Mouse (Mus musculus): ENCODE data around the gene Upf2.
"Not testable (repeated sequence)": the region's sequence is repeated elsewhere in the genome, so short reads cannot be mapped to it uniquely, and the experiment has no call there.

Upf2 gene

GRCm38 (mm10) chr2:6067341-6067740 is 116.1 kb downstream of the Upf2 start:
- in situ Hi-C loops (cut with MboI; ENCODE audit: low sequenced_read_pairs): no loop called here

GRCm38 (mm10) chr2:6070925-6071324 is 119.7 kb downstream of the Upf2 start:
- in situ Hi-C loops (cut with MboI; ENCODE audit: low sequenced_read_pairs): no loop called here

- in situ Hi-C loops (cut with MboI; ENCODE audit: low sequenced_read_pairs): no loop called here
Observed at GRCm38 (mm10) chr2:6071598-6072440, 120.5 kb downstream of the Upf2 start.

GRCm38 (mm10) chr2:6072685-6073260 is 121.5 kb downstream of the Upf2 start:
- in situ Hi-C loops (cut with MboI; ENCODE audit: low sequenced_read_pairs): no loop called here

GRCm38 (mm10) chr2:6074891-6075529 is 123.7 kb downstream of the Upf2 start:
- in situ Hi-C loops (cut with MboI; ENCODE audit: low sequenced_read_pairs): no loop called here

GRCm38 (mm10) chr2:6075530-6075896 is 124.2 kb downstream of the Upf2 start:
- in situ Hi-C loops (cut with MboI; ENCODE audit: low sequenced_read_pairs): no loop called here

- in situ Hi-C loops (cut with MboI; ENCODE audit: low sequenced_read_pairs): no loop called here
Observed at GRCm38 (mm10) chr2:6080037-6080436, 128.8 kb downstream of the Upf2 start.

GRCm38 (mm10) chr2:6081108-6081507 is 129.8 kb downstream of the Upf2 start:
- in situ Hi-C loops (cut with MboI; ENCODE audit: low sequenced_read_pairs): no loop called here

GRCm38 (mm10) chr2:6082615-6083014 is 131.3 kb downstream of the Upf2 start:
- in situ Hi-C loops (cut with MboI; ENCODE audit: low sequenced_read_pairs): no loop called here

- in situ Hi-C loops (cut with MboI; ENCODE audit: low sequenced_read_pairs): no loop called here
Observed at GRCm38 (mm10) chr2:6083696-6084095, 132.4 kb downstream of the Upf2 start.

GRCm38 (mm10) chr2:6085622-6086530 is 134.6 kb downstream of the Upf2 start:
- in situ Hi-C loops (cut with MboI; ENCODE audit: low sequenced_read_pairs): no loop called here

GRCm38 (mm10) chr2:6087151-6087550 is 135.9 kb downstream of the Upf2 start:
- in situ Hi-C loops (cut with MboI; ENCODE audit: low sequenced_read_pairs): no loop called here

GRCm38 (mm10) chr2:6089941-6090340 is 138.7 kb downstream of the Upf2 start:
- in situ Hi-C loops (cut with MboI; ENCODE audit: low sequenced_read_pairs): not testable (repeated sequence)

GRCm38 (mm10) chr2:6097113-6097716 is 145.9 kb downstream of the Upf2 start:
- in situ Hi-C loops (cut with MboI; ENCODE audit: low sequenced_read_pairs): no loop called here

GRCm38 (mm10) chr2:6098924-6099323 is 147.7 kb downstream of the Upf2 start:
- in situ Hi-C loops (cut with MboI; ENCODE audit: low sequenced_read_pairs): no loop called here

GRCm38 (mm10) chr2:6099443-6099842 is 148.2 kb downstream of the Upf2 start:
- in situ Hi-C loops (cut with MboI; ENCODE audit: low sequenced_read_pairs): no loop called here

GRCm38 (mm10) chr2:6100027-6100749 is 148.9 kb downstream of the Upf2 start:
- in situ Hi-C loops (cut with MboI; ENCODE audit: low sequenced_read_pairs): no loop called here

- in situ Hi-C loops (cut with MboI; ENCODE audit: low sequenced_read_pairs): no loop called here
Observed at GRCm38 (mm10) chr2:6100755-6101154, 149.5 kb downstream of the Upf2 start.

- in situ Hi-C loops (cut with MboI; ENCODE audit: low sequenced_read_pairs): no loop called here
Observed at GRCm38 (mm10) chr2:6105437-6105836, 154.2 kb downstream of the Upf2 start.
